Mouse (Mus musculus) midbrain, embryonic 11.5 days (tissue): ENCODE results near the gene Kcnc1. TPM values are rescaled to one million over a fixed set of nuclear protein-coding genes. Genes with fewer than 3 reads are reported as not detected.

ENCODE experiments used
- ATAC-seq: fragments of 200-750 bp; cut with Nextera tagmentation; 2 replicates; pipeline ENCODE4 v1.8.0; 2017; ENCODE audit warnings: moderate TSS enrichment, moderate library complexity; ENCODE audit not compliant: low FRiP score
- DNase-seq: peaks from one replicate; pipeline ENCODE4 v3.0.0; 2015; ENCODE audit warnings: low spot score; ENCODE audit errors: missing footprints
- H3K27ac ChIP-seq: fragments of 300-500 bp; sonication (generic); 2 replicates; pipeline ENCODE4 v1.5.1; 2014; ENCODE audit warnings: low read depth, low read length
- H3K27me3 ChIP-seq: fragments of 300-500 bp; sonication (generic); 2 replicates; pipeline ENCODE4 v1.6.1; 2014; ENCODE audit warnings: mild to moderate bottlenecking, low read length, moderate library complexity, mixed read lengths; ENCODE audit not compliant: control insufficient read depth, insufficient read depth
- H3K36me3 ChIP-seq: fragments of 300-500 bp; sonication (generic); 2 replicates; pipeline ENCODE4 v1.6.1; 2014; ENCODE audit warnings: mild to moderate bottlenecking, low read length, moderate library complexity, mixed read lengths; ENCODE audit not compliant: control insufficient read depth, insufficient read depth
- H3K4me1 ChIP-seq: fragments of 300-500 bp; sonication (generic); 2 replicates; pipeline ENCODE4 v1.6.1; 2014; ENCODE audit warnings: low read length; ENCODE audit not compliant: control insufficient read depth, insufficient read depth
- H3K4me2 ChIP-seq: fragments of 300-500 bp; sonication (generic); 2 replicates; pipeline ENCODE4 v1.6.1; 2014; ENCODE audit warnings: mild to moderate bottlenecking, moderate library complexity
- H3K4me3 ChIP-seq: fragments of 300-500 bp; sonication (generic); 2 replicates; pipeline ENCODE4 v1.5.1; 2014; ENCODE audit warnings: low read depth, low read length
- H3K9ac ChIP-seq: fragments of 300-500 bp; sonication (generic); 2 replicates; pipeline ENCODE4 v1.6.1; 2014; ENCODE audit warnings: low read length
- H3K9me3 ChIP-seq: fragments of 300-500 bp; sonication (generic); 2 replicates; pipeline ENCODE4 v1.6.1; 2016; ENCODE audit warnings: low read length; ENCODE audit not compliant: control insufficient read depth
- WGBS: fragments of 180-500 bp; shearing (Covaris S2); extraction: QIAGEN DNeasy Blood & Tissue Kit; methylation state at CpG from one replicate; pipeline ENCODE4 v1.1.7; 2014; 5-methylcytosine and 5-hydroxymethylcytosine counted together
- polyA plus RNA-seq: library from polyadenylated mRNA; unstranded; fragments of >200 nt; fragmentation: Nextera tagmentation; extraction: Ambion mirVana; gene quantifications from 2 replicates; pipeline ENCODE4 v1.2.1, GENCODE M21; 2014

Gene Kcnc1
- polyA plus RNA-seq, 1 experiment from 2014 or later = 1.4 TPM

GRCm38 (mm10) chr7:46390226-46390625 is 6.1 kb upstream of the Kcnc1 start:
- no peak overlapping the region for H3K9ac ChIP-seq
- DNase-seq (no peak), ATAC-seq (no peak)
- no peaks in the 10 kb centered on the region for H3K9me3 ChIP-seq
- no peak overlapping the region for H3K4me3 ChIP-seq
- H3K27ac ChIP-seq = no peak overlapping the region
- no peaks in the 10 kb centered on the region for H3K36me3 ChIP-seq
- H3K4me1 ChIP-seq = no peaks in the 10 kb centered on the region
- 68% methylated on average over 4 of the region's 4 CpGs for WGBS
- no peak overlapping the region for H3K4me2 ChIP-seq
- H3K27me3 ChIP-seq = peaks cover 16% of the 10 kb centered on the region

GRCm38 (mm10) chr7:46391701-46392100 is 4.6 kb upstream of the Kcnc1 start:
- H3K4me3 ChIP-seq = no peak overlapping the region
- H3K4me1 ChIP-seq = no peaks in the 10 kb centered on the region; the same call in 1 of the 2 replicates
- peak overlapping the region; percentile 16; the same call in 1 of the 2 replicates for H3K9ac ChIP-seq
- no peak overlapping the region for H3K27ac ChIP-seq
- no peaks in the 10 kb centered on the region for H3K36me3 ChIP-seq
- no peaks in the 10 kb centered on the region for H3K9me3 ChIP-seq
- DNase-seq (no peak), ATAC-seq (no peak)
- H3K27me3 ChIP-seq = peaks cover 28% of the 10 kb centered on the region
- H3K4me2 ChIP-seq = no peak overlapping the region
- WGBS = 77% methylated on average over 5 of the region's 5 CpGs

GRCm38 (mm10) chr7:46393116-46393515 is 3.2 kb upstream of the Kcnc1 start:
- Histone ChIP-seq H3K27me3 (peaks cover 41% of the 10 kb centered on the region), H3K36me3 (no peaks in the 10 kb centered on the region), H3K9me3 (no peaks in the 10 kb centered on the region), H3K4me2 (no peak overlapping the region), H3K9ac (no peak overlapping the region), H3K27ac (no peak overlapping the region), H3K4me1 (peaks cover 4% of the 10 kb centered on the region; the same call in 1 of the 2 replicates), H3K4me3 (no peak overlapping the region)
- ATAC-seq (0 out of 2 replicates have a peak, but pooled peaks have one; percentile 14), DNase-seq (peak; percentile 99)
- WGBS = 3% methylated on average over 2 of the region's 2 CpGs

GRCm38 (mm10) chr7:46393718-46394511 is 2.4 kb upstream of the Kcnc1 start:
- H3K4me3 ChIP-seq = no peak overlapping the region
- no peak overlapping the region for H3K4me2 ChIP-seq
- WGBS = 51% methylated on average over 12 of the region's 12 CpGs
- peaks cover 4% of the 10 kb centered on the region; the same call in 1 of the 2 replicates for H3K4me1 ChIP-seq
- no peak overlapping the region for H3K9ac ChIP-seq
- H3K27ac ChIP-seq = no peak overlapping the region
- H3K27me3 ChIP-seq = peaks cover 48% of the 10 kb centered on the region
- no peaks in the 10 kb centered on the region for H3K36me3 ChIP-seq
- ATAC-seq = no peak
- H3K9me3 ChIP-seq = no peaks in the 10 kb centered on the region
- no peak for DNase-seq

- DNase-seq (no peak), ATAC-seq (no peak)
- Histone ChIP-seq H3K4me3 (no peak overlapping the region), H3K4me2 (no peak overlapping the region), H3K27ac (no peak overlapping the region), H3K4me1 (peaks cover 4% of the 10 kb centered on the region; the same call in 1 of the 2 replicates), H3K9me3 (no peaks in the 10 kb centered on the region), H3K9ac (no peak overlapping the region), H3K27me3 (peaks cover 57% of the 10 kb centered on the region), H3K36me3 (no peaks in the 10 kb centered on the region)
- 72% methylated on average over 4 of the region's 4 CpGs for WGBS
Observed at GRCm38 (mm10) chr7:46394933-46395332, 1.4 kb upstream of the Kcnc1 start.

GRCm38 (mm10) chr7:46395571-46395970 is 726 bp upstream of the Kcnc1 start:
- H3K4me2 ChIP-seq = peak overlapping the region; percentile 92
- H3K36me3 ChIP-seq = no peaks in the 10 kb centered on the region
- no peak overlapping the region for H3K27ac ChIP-seq
- H3K9ac ChIP-seq = no peak overlapping the region
- WGBS = 46% methylated on average over 6 of the region's 6 CpGs
- DNase-seq = no peak
- H3K4me3 ChIP-seq = no peak overlapping the region
- no peak for ATAC-seq
- peaks cover 4% of the 10 kb centered on the region; the same call in 1 of the 2 replicates for H3K4me1 ChIP-seq
- peaks cover 57% of the 10 kb centered on the region for H3K27me3 ChIP-seq
- no peaks in the 10 kb centered on the region for H3K9me3 ChIP-seq

- Histone ChIP-seq H3K9me3 (no peaks in the 10 kb centered on the region), H3K4me1 (peaks cover 4% of the 10 kb centered on the region; the same call in 1 of the 2 replicates), H3K9ac (peak overlapping the region; percentile 64), H3K27me3 (peaks cover 57% of the 10 kb centered on the region), H3K27ac (no peak overlapping the region), H3K4me2 (peak overlapping the region; percentile 92), H3K4me3 (peak overlapping the region; percentile 42), H3K36me3 (no peaks in the 10 kb centered on the region)
- ATAC-seq (peak; percentile 43), DNase-seq (peak; percentile 91)
- under 1% methylated on average over 55 of the region's 64 CpGs for WGBS
Observed at GRCm38 (mm10) chr7:46396928-46397731, 833 bp downstream of the Kcnc1 start.

- WGBS = 12% methylated on average over 65 of the region's 70 CpGs
- no peak overlapping the region; the same call in 1 of the 2 replicates for H3K9ac ChIP-seq
- H3K4me2 ChIP-seq = peak overlapping the region; percentile 92
- H3K27me3 ChIP-seq = peaks cover 57% of the 10 kb centered on the region
- peaks cover 4% of the 10 kb centered on the region; the same call in 1 of the 2 replicates for H3K4me1 ChIP-seq
- peak; percentile 89 for DNase-seq
- H3K9me3 ChIP-seq = no peaks in the 10 kb centered on the region
- no peak overlapping the region for H3K27ac ChIP-seq
- no peaks in the 10 kb centered on the region for H3K36me3 ChIP-seq
- H3K4me3 ChIP-seq = peak overlapping the region; percentile 42
- no peak for ATAC-seq
Observed at GRCm38 (mm10) chr7:46397732-46398333, 1.5 kb downstream of the Kcnc1 start.
